Mouse (Mus musculus) ES-E14 (cell line): ENCODE measurements at regions not wholly inside any gene's neighbourhood (a gene's known extent, or its start where the extent isn't known, plus 50 kb on each side); places are given as distances from the start of the nearest gene placed in this dataset.

Experiments
- CHD2 ChIP-seq: IDR thresholded peaks from 2 replicates; pipeline ENCODE4 v1.6.1; 2014; ENCODE audit warnings: mild to moderate bottlenecking, low read depth, low read length, inconsistent platforms
- HCFC1 ChIP-seq: IDR thresholded peaks from 2 replicates; pipeline ENCODE4 v1.6.1; 2012; ENCODE audit warnings: low read length, inconsistent platforms, borderline replicate concordance; ENCODE audit not compliant: insufficient read depth
- MAFK ChIP-seq: IDR thresholded peaks from 2 replicates; pipeline ENCODE4 v1.6.1; 2014; ENCODE audit warnings: mild to moderate bottlenecking, low read depth, low read length, inconsistent platforms; ENCODE audit not compliant: insufficient read depth
- ZC3H11A ChIP-seq: IDR thresholded peaks from 2 replicates; pipeline ENCODE4 v1.6.1; 2012; ENCODE audit warnings: low read depth, mild to moderate bottlenecking, inconsistent platforms, low read length, borderline replicate concordance
- ZNF384 ChIP-seq: IDR thresholded peaks from 2 replicates; pipeline ENCODE4 v1.6.1; 2012; ENCODE audit warnings: low read depth, low read length, inconsistent platforms

DNA sequence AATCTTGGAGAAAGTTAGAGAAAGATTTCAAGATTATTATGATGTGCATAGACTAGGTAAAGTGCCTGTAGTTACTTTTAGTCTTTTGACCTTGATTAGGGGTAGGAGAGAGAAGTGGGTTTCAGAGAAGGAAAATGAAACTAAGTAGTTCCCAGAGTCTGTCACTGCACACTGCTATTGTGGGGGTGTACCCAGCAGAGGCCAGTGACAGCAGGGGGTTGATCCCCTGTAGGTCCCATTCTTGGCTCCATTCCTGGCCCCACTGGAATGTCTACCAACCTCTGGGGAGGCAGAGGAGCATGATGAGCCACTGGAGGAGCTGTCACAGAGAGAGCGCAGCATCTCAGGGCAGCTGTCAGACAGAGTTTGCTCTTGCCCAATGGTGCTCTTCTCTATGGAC is 88.1 kb downstream of the Trim52 start:
- TF ChIP-seq MAFK (no peak), ZNF384 (no peak), HCFC1 (no peak), CHD2 (no peak), ZC3H11A (no peak)
